Mouse (Mus musculus): ENCODE measurements around the gene Ckm.

The Ckm gene

DNA sequence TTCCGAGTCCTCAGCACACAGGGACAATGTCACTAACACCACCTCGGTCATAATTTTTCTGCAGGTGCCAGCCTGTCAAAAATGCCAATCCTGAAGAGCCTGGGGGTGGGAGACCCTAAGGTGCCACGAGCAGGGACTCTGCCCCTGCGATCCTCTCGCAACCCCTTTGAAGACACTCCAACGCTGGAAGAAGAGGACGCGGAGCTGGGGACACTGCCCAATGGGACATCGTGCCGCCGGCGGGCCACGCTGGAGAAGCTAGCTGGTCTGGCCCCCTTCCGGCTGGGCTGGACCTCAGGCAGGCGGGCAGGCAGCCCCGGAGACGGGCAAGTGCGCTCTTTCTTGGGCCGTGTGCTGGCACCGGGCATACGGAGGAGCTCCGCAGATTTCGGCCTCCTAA is 64.8 kb downstream of the Ckm start:
- no peak for DNase-seq

DNA sequence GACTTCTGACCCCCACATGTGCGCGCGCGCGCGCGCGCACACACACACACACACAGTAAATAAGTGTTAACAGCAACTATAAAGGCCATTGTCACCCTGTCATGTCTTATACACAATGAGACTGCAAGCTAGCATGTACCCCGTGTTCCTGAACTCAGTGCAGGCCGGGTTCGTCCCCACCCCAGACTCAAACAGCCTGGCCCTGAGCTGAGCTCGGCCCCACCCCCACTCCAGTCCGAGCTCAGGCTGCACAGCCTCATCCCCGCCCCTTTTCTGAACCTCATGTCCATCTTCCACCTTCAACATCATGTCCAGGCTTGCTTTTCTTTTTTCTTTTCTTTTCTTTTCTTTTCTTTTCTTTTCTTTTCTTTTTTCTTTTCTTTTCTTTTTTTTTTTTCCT is 65.7 kb downstream of the Ckm start:
- no peak for DNase-seq

DNA sequence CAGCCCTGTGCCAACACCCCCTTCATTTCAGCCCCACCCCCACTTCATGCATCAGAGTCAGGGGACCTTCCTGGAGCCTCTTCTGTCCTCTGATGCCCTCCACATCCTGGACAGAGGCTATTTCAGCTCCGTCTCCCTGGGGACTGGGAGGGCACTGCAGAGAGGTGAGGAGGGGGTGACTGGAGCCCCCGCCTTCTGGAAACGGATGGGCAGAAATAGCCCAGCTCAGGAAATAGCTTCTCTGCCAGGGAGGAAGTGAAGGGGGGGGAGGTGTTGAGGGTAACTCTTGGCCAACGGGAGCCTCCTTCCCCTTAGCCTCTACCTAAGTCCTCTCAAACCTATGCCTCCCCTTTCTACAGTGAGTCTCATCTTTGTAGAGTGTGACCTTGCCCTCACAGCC is 67.8 kb downstream of the Ckm start:
- peak in 1 of 2 experiments; percentile 46 for DNase-seq
